Mouse (Mus musculus): ENCODE measurements around the gene Pdzd3.
"Not testable (repeated sequence)": the region's sequence is repeated elsewhere in the genome, so short reads cannot be mapped to it uniquely, and the experiment has no call there.

Gene Pdzd3

DNA sequence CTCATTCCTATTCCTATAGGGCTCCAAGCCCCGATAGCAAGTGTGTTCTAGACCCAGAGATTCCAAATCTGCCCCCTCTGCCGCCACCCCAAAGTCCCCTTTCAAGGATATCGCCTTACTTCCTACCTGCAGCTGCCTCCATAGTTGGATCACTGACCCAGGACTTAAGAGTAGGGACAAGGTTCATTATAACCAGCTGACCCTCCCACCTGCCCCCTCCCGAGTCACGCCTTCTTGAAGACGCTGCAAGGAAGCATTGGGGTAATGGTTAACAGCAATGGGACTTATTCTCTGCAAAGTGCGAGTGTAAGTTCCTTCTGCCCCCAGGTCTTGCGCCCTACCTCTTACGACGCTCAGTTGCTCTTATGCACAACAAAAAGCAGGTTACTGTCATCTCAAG lies at the start of gene Pdzd3:
Pdzd3 (minus strand) TSS at position 158 of the 400 bp plus-strand sequence.
- peak; percentile 87 to 90 for DNase-seq

- not testable (repeated sequence) for DNase-seq
Measured at GRCm38 (mm10) chr9:44300001-44300400, 48.7 kb upstream of the Pdzd3 start.

GRCm38 (mm10) chr9:44292490-44292889 lies 41.2 kb upstream of the Pdzd3 start:
- DNase-seq = peak in 1 of 2 experiments; percentile 74

GRCm38 (mm10) chr9:44288959-44289291 lies 37.7 kb upstream of the Pdzd3 start:
- no peak for DNase-seq

- no peak for DNase-seq
Measured at GRCm38 (mm10) chr9:44288076-44288958, 37.0 kb upstream of the Pdzd3 start, which contains the start of gene Abcg4. Gene Abcg4, minus strand, starts transcription at chr9:44288615.

DNA sequence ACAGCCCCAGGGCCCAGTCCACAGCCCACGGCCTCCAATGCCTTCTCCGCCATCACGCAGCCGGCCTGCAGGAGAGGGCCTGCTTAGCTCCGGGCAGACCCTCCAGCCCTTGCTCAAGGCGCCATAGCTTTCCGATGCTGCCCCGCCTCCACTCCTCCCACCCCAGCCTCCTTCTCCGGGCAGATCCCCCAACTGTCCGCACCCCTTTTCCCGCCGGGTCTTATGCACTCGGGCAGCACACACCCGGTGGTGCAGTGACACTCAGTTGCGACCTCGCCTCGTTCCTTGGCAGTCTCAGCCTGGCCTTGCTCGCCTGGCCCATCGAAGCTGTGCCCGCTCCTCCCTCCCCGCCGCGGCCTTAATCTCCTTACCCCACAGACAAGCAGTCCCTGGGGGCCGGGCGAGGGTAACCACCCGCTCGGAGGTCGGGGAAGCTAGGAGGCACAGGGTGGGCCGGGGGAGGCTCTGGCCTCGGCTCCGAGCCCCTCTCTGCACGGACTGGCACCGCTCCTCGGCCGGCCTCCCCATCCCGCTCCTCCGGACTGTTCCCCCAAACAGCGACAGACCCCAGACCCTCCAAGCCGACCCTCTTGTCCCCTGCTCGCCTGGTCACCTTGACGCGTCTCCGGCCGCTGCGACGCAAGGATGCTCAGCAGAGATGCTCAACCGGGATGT lies 36.3 kb upstream of the Pdzd3 start:
- DNase-seq = no peak

DNA sequence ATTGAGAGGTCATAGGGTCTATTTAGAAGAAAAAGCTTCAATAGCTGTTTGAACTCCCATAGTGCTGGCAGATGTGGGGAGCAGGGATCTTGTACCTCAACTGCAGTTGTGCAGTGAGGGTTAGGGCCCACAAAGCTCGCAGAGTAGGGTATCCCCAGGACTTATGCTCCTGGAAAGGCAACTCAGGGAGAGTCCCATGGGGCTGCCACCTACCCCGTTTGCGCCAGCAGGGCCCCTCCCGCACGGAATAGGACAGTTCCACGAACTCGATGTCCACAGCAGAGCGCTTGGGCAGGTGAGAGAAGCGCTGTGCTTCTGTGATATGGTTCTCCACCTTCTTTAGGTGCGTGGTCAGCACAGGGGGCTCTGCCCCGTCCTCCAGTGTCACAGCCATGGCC lies 35.7 kb upstream of the Pdzd3 start:
- DNase-seq = no peak

DNA sequence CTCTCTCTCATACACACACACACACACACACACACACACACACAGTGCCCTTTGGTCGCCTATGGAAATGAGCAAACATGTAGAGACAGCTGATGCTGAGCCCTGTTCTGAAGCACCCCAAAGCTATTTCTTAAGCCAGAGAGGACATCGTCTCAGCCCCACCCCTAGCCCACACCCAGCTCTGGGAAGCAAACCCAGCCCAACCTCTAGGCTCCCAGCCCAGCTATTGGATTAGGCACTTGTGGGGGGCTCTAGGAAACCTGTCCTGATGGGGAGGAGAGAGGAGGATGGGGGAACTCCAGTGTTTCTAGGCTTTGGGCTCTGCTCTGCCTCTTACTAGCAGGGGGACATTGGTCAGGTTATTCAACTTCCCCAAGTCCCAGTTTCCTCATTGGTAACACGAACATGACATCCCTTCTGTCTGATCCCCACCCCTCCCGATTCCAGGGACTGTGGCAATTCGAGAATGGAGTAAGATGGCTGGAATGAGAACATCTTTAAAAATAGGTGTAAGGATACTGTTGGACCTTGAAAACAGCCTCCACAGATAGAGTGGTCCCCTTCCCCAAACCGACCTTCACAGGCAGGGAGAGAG lies 35.1 kb upstream of the Pdzd3 start:
- no peak for DNase-seq

DNA sequence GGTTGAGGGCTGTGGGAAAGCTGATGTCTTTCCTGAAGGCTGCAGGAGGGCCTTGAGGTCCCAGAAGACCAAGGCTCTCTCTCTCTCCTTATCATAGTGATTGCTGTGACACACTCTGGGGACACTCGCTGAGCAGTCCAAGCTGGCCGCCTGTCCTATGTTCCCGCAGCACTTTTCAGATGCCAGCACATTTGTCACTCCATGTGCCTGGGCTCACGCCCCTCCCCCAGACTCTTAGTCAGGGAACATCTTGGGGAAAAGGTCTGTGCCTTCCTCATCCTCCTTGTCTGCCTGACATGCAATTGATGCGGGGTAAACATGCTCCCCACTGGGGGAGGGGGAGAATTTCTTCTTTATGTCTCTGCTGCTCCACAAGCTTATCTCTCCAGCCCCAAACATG lies 31.9 kb upstream of the Pdzd3 start:
- DNase-seq = no peak

GRCm38 (mm10) chr9:44269973-44270372 lies 18.7 kb upstream of the Pdzd3 start:
- DNase-seq = no peak

- DNase-seq = peak; percentile 27 to 62
Measured at GRCm38 (mm10) chr9:44269077-44269476, 17.8 kb upstream of the Pdzd3 start.

DNA sequence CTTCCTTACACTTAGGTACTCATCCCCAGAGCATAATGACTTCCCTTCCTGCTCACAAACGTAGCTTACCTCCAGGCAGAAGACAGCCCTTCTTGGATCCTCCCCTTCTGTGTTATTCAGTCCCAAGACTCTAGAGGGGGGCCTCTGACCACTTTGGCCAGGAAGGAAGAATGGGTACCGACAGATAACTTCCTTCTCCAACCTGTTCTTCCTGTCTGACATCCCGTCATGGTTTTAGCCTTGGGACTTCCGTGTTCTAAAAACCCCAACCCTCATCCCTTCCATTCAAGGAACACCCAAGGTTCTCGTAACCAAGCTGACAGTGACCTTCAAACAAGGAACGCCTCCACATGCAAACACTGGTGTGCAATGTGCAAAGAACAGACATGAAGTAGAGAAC lies 17.2 kb upstream of the Pdzd3 start, which contains the start of gene Nlrx1:
Nlrx1 (minus strand) TSS at position 168 of the 400 bp plus-strand sequence.
- DNase-seq = no peak

DNA sequence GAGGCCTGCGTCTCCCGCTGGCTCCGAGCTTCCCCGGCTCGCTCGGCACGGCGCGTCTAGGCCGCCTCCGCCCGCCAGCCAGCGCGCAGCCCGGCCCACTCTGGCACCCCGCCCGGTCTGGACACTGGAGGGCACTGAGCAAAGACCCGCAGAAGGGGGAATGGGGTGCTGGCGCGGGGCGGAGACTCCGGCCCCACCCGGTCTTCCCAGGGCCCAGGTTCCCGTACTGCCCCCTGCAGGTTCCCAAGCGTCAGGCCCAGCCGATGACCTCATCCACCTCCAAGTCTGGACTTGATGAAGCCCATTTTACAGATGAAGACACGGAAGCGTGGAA lies 16.7 kb upstream of the Pdzd3 start:
- DNase-seq = peak; percentile 92 to 93

DNA sequence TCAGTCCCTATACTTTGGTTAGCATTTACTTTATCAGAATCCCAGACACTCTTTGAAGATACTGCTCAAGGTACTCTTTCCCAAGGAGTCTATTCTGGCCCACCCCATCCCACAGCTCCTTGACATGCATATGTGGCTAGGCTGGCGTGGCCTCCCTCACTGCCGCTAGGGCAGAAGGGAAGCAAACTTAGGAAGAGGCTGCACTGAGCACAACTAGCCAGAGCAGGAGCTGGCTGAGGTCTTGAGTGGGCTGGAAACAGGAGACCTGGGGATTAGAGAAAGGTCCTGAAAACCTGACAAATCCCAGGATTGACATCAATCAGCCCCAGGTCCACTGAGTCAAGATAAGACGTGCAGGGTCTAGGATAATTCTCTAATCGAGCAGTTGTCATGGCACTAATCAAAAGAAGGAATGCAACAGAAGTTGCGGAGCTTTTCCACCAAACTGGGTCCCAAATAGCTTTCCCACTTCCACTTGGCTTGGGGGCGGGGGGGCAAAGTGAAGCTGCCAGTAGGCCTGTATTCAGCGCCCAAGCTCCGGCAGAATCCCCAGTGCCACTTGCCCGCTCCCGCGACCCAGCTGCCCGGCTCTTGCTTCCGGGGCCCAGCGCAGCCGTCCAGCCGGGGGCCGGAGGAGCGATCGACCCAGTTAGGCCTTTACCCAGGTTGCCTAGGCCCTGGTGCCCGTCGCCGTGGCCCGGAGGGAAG lies 16.2 kb upstream of the Pdzd3 start:
- DNase-seq = peak in 1 of 2 experiments; percentile 47

- no peak for DNase-seq
Measured at GRCm38 (mm10) chr9:44266478-44267226, 15.4 kb upstream of the Pdzd3 start.

DNA sequence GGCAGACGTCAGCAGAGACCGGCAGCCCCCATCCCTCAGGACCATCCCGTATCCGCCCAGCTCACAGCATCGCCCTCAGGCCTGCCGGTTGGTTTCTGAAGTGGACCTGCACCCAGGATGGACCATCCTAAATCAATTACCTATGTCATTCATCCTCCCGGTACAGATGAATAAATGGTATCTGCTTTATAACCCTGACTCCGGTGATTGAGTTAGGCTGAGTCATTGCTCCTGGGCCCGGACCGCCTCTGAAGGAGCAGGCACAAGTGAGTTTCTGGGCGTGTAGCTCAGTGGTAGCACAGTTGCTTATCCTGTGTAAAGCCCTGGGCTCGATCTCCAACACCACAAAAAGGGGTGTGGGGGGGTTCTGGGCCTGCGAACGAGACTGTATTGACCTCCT lies 10.1 kb upstream of the Pdzd3 start:
- no peak for DNase-seq

- no peak for DNase-seq
Measured at GRCm38 (mm10) chr9:44259014-44259413, 7.7 kb upstream of the Pdzd3 start.

DNA sequence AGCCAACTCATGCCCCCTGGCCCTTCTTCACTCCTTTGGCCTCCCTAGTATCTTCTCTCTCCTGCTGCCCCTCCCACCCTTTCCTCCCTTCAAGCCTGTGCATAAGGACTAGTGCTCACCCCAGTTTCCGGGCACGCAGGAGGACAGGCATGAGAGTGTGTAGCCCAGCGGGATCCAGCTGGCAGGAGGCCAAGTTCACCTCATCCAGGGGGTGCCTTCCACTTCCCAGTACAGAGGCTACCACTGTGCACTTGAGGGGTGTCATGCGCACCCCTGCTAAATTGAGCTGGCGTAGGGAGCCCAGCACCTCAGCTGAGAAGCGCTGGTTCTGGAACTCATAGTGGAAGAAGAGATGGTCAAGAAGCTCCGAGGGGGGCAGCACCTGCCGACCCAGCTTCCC lies 4.9 kb upstream of the Pdzd3 start:
- DNase-seq = no peak

GRCm38 (mm10) chr9:44255136-44255521 lies 3.9 kb upstream of the Pdzd3 start:
- DNase-seq = no peak

- no peak for DNase-seq
Measured at GRCm38 (mm10) chr9:44254508-44255135, 3.4 kb upstream of the Pdzd3 start.

GRCm38 (mm10) chr9:44253441-44253840 lies 2.2 kb upstream of the Pdzd3 start:
- DNase-seq = no peak

DNA sequence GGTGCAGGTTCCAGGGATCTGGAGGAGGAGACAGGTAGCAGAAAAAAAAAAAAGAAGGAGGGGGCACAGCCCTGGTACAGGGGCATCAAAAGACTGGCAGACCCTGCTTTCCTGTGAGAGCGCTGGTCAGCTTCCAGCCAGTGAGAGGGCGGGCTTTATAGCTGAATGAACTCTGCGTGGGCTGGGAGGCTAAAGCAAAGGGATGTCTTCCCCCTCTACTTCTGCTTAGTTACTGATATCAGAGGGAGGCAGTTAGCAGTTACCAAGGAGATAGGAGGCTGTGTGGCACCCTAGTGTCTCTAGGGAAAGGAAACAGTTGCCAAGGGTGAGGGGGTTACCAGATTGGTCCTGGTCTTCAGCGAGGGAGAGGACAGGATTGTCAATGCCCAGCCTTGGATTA lies 826 bp downstream of the Pdzd3 start:
- no peak for DNase-seq
